Comparison of ENCODE assay signal across 13 mouse cellular contexts in the genomic region with DNA sequence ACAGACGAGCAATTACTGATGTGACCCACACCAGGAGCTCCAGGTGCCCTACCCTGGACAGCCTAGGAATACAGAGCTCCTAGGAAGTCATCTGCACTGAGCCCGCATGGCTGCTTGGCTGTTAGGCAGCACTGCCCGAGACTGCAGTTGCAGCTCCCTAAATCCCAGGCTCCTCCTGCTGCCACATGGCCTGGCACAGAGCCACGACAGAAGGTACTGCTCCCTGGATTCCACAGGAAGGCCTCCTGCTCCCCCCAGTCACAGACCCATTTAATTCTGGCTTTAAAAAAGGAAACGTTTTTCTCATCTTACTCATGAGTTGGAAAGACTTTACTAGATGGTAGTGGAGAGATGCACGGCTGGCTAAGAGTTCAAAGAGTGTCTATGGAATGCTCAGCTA. TPM values are rescaled to one million over a fixed set of nuclear protein-coding genes. Genes with fewer than 3 reads are reported as not detected.
DNase-seq lines count a peak whose midpoint lies in the region; ATAC-seq and TF ChIP-seq lines count a peak whose summit lies in the region.
"Had no signal": no experiment of that assay in that cellular context is flagged by ENCODE, and none has a peak within 500 bp of the region (broad histone marks: within the 10 kb centered on the region; RNA-seq: fewer than 3 reads in every experiment).

No protein-coding gene starts in this region.

- no peak for ATAC-seq in heart, embryonic 16.5 days (replicated peaks; ENCODE audit: extremely low read depth, insufficient read depth, low FRiP score)
- no peak for ATAC-seq in intestine, embryonic 15.5 days
- ATAC-seq: activated CD4-positive, CD25-positive, alpha-beta regulatory T cell, adult 4 months; liver, embryonic 12.5 days had no signal

- intact Hi-C loops in heart, adult 2 months (cut with DNase I), result no loop called here

- no peaks in the 10 kb centered on the region for H3K79me2 ChIP-seq in heart, adult 2 months (replicated peaks; ENCODE audit: control insufficient read depth, insufficient read depth, low read length)

- TF ChIP-seq EP300 in heart, adult 2 months (IDR thresholded peaks at IDR 0.05; ENCODE audit: insufficient read depth, low read depth, low read length), result no peak

- no peak for TF ChIP-seq CTCF in heart, adult 2 months (IDR thresholded peaks at IDR 0.05)

- DNase-seq in heart, adult 2 months, result no peak
- peak; percentile 68 to 77 for DNase-seq in right cerebral cortex, postnatal 10 days (ENCODE audit: low spot score in 2 of 2)
- no peak for DNase-seq in right cerebral cortex, postnatal 36 days (ENCODE audit: low spot score in 2 of 2)
- DNase-seq in cerebellum, postnatal 14 days, result peak; percentile 91 to 92
- DNase-seq in right cerebral cortex, postnatal 4 days, result peak; percentile 44
- DNase-seq in thymus, postnatal 4 days, result no peak

- no peaks in the 10 kb centered on the region for H3K9me3 ChIP-seq in heart, embryonic 16.5 days (replicated peaks; ENCODE audit: control insufficient read depth, low read length)
- H3K9me3 ChIP-seq in intestine, embryonic 15.5 days, result no peaks in the 10 kb centered on the region
- H3K9me3 ChIP-seq: embryonic facial prominence, embryonic 15.5 days; liver, embryonic 12.5 days; megakaryocyte, embryonic 14.5 days; neural tube, embryonic 12.5 days had no signal

- peak overlapping the region; percentile 16; the same call in 1 of the 2 replicates for H3K4me2 ChIP-seq in heart, embryonic 16.5 days (ENCODE audit: low read depth, low read length)
- H3K4me2 ChIP-seq in intestine, embryonic 15.5 days (replicated peaks), result no peak overlapping the region
- H3K4me2 ChIP-seq: embryonic facial prominence, embryonic 15.5 days; liver, embryonic 12.5 days; neural tube, embryonic 12.5 days had no signal

- no peak for TF ChIP-seq POLR2A in heart, adult 2 months (IDR thresholded peaks at IDR 0.05; ENCODE audit: insufficient read depth, low read depth, low read length)

- 18% methylated on average over 6 of the region's 6 CpGs for WGBS in heart, embryonic 16.5 days
- WGBS in heart, adult 2 months, result 31% methylated on average over 6 of the region's 6 CpGs
- 47% methylated on average over 6 of the region's 6 CpGs for WGBS in intestine, embryonic 15.5 days

- no peak overlapping the region; the same call in 1 of the 2 replicates for H3K9ac ChIP-seq in heart, embryonic 16.5 days (ENCODE audit: low read length)
- H3K9ac ChIP-seq in heart, adult 2 months (ENCODE audit: low read depth, low read length), result no peak overlapping the region
- no peak overlapping the region for H3K9ac ChIP-seq in intestine, embryonic 15.5 days
- H3K9ac ChIP-seq: embryonic facial prominence, embryonic 15.5 days; liver, embryonic 12.5 days; neural tube, embryonic 12.5 days had no signal

- H3K4me1 ChIP-seq in heart, embryonic 16.5 days (ENCODE audit: control insufficient read depth, insufficient read depth, low read length), result peaks cover 19% of the 10 kb centered on the region
- H3K4me1 ChIP-seq in heart, adult 2 months (ENCODE audit: control insufficient read depth, insufficient read depth, low read length), result no peaks in the 10 kb centered on the region; the same call in 1 of the 2 replicates
- H3K4me1 ChIP-seq in intestine, embryonic 15.5 days (replicated peaks), result peaks cover 4% of the 10 kb centered on the region

- no peaks in the 10 kb centered on the region for H3K36me3 ChIP-seq in heart, embryonic 16.5 days (ENCODE audit: control insufficient read depth, insufficient read depth)
- H3K36me3 ChIP-seq in heart, adult 2 months (ENCODE audit: control insufficient read depth, insufficient read depth, low read length), result no peaks in the 10 kb centered on the region
- H3K36me3 ChIP-seq in intestine, embryonic 15.5 days, result no peaks in the 10 kb centered on the region
- H3K36me3 ChIP-seq: embryonic facial prominence, embryonic 15.5 days; liver, embryonic 12.5 days; neural tube, embryonic 12.5 days had no signal

- peaks cover 18% of the 10 kb centered on the region for H3K27me3 ChIP-seq in heart, embryonic 16.5 days (ENCODE audit: control insufficient read depth, insufficient read depth, low read length)
- H3K27me3 ChIP-seq in heart, adult 2 months (ENCODE audit: control insufficient read depth, insufficient read depth, low read length), result peaks cover 2% of the 10 kb centered on the region; the same call in 1 of the 2 replicates
- peaks cover 14% of the 10 kb centered on the region; the same call in 1 of the 2 replicates for H3K27me3 ChIP-seq in intestine, embryonic 15.5 days (replicated peaks)

- H3K27ac ChIP-seq in heart, embryonic 16.5 days (ENCODE audit: low read length), result peak overlapping the region; percentile 34
- no peak overlapping the region for H3K27ac ChIP-seq in heart, adult 2 months
- no peak overlapping the region for H3K27ac ChIP-seq in intestine, embryonic 15.5 days
- H3K27ac ChIP-seq: embryonic facial prominence, embryonic 15.5 days; liver, embryonic 12.5 days; neural tube, embryonic 12.5 days had no signal

- no peak overlapping the region for H3K4me3 ChIP-seq in heart, embryonic 16.5 days (ENCODE audit: low read length)
- no peak overlapping the region for H3K4me3 ChIP-seq in heart, adult 2 months
- H3K4me3 ChIP-seq in intestine, embryonic 15.5 days (replicated peaks), result no peak overlapping the region
- H3K4me3 ChIP-seq: embryonic facial prominence, embryonic 15.5 days; liver, embryonic 12.5 days; megakaryocyte, embryonic 14.5 days; neural tube, embryonic 12.5 days had no signal

RNA-seq across cellular contexts. Expression of gene Pgbd5, which starts 10.0 kb away (rescaled TPM):
- polyA plus RNA-seq in heart, embryonic 16.5 days (2015; fragmentation: Nextera tagmentation; extraction: Ambion mirVana), result 1.5 and 1.9 TPM in 2 replicates
- under 1 TPM; 0.43 to 0.55 TPM for total RNA-seq in heart, adult 2 months (2021)
- 0.82 and 0.98 TPM in 2 replicates for polyA plus RNA-seq in heart, adult 2 months (2012; rRNA removed)
- 2.5 and 2.7 TPM in 2 replicates for polyA plus RNA-seq in intestine, embryonic 15.5 days (2015; fragmentation: Nextera tagmentation; extraction: Ambion mirVana)
- polyA plus RNA-seq: activated CD4-positive, CD25-positive, alpha-beta regulatory T cell, adult 4 months had no signal

Comparison
In these comparisons a context has a peak if more than half of its experiments do, and no peak if none do; other contexts are left out.
1. DNase-seq: peak in right cerebral cortex, postnatal 10 days (2 of 2), cerebellum, postnatal 14 days (2 of 2) and right cerebral cortex, postnatal 4 days (single experiment); none in heart, adult 2 months (0 of 2), right cerebral cortex, postnatal 36 days (0 of 2) and thymus, postnatal 4 days (single experiment).